Mouse (Mus musculus): Measurements from ENCODE around the gene Klk6.

- no peak for TF ChIP-seq CTCF (IDR thresholded peaks at IDR 0.05; ENCODE audit: borderline replicate concordance, insufficient read depth, low read length)
- no peak for TF ChIP-seq POLR2A (IDR thresholded peaks at IDR 0.05; ENCODE audit: low read depth, low read length)
Observed at GRCm38 (mm10) chr7:43797333-43797769, 26.9 kb upstream of the Klk6 start, which contains the start of gene Klk8.
